Mouse (Mus musculus) cerebellum, adult 8-10 months (tissue): ENCODE results near the gene Mmrn1.

Source experiments
- DNase-seq: peaks from one replicate; pipeline ENCODE4 v3.0.0; 2022

Mmrn1 gene

GRCm38 (mm10) chr6:60994114-60994513 lies 69.3 kb downstream of the Mmrn1 start:
- no peak for DNase-seq

- DNase-seq, result no peak
Measured at GRCm38 (mm10) chr6:60994521-60994920, 69.7 kb downstream of the Mmrn1 start.

GRCm38 (mm10) chr6:60995596-60995995 lies 70.8 kb downstream of the Mmrn1 start:
- DNase-seq, result no peak

DNA sequence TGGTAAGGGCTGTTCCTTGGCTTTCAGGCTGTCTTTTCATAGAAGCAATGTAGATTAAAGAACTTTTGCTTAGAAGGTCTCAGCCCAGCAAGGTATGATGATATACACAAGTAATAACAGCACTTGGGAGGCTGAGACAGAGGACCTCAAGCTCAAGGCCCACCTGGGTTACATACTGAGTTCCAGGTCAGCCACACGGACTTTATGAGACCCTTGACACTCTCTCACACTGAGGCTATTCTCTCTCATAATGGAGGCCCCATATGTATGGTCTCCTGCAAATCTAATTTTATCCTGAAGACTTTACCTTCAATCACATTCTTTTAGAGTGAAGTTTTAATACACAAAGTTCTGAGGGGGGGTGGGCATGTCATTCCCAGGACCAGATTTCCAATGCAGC lies 71.6 kb downstream of the Mmrn1 start:
- DNase-seq, result no peak

DNA sequence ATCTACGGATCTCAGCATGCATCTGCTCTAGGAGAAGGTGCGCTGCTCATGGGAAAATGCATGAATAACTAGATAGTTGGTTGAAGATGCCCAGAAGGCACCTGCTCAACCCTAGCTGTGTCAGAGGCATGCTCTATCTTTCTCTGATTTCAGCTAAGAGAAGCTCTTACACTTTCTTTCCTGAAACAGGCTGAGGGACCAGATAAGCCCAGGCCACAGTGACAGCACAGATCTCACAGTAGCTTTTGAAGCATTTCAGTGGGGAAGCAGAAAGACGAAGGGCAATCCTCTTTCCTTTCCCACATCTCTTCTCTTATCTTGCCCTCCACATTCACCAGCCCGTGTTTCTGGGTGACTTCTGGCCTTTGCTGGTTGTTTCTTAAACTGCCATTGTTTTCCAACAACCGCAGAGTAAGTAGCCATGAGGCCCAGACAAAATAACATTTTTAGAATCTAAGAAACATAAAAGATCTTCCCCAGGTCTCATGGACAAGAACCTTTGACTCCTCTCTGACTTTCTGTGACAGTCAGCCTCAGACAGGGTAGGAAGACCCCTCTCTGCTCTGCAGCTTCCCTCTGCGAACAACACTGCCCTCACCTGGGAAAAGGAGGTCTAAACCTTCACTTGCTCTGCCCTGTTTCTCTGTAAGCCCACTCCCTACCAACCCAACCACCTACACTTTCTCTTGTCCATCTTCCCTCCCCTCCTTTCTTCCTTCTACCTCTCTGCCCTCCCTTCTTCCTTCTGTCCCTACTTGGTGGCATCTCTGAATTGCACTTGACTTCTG lies 76.4 kb downstream of the Mmrn1 start:
- DNase-seq, result no peak

DNA sequence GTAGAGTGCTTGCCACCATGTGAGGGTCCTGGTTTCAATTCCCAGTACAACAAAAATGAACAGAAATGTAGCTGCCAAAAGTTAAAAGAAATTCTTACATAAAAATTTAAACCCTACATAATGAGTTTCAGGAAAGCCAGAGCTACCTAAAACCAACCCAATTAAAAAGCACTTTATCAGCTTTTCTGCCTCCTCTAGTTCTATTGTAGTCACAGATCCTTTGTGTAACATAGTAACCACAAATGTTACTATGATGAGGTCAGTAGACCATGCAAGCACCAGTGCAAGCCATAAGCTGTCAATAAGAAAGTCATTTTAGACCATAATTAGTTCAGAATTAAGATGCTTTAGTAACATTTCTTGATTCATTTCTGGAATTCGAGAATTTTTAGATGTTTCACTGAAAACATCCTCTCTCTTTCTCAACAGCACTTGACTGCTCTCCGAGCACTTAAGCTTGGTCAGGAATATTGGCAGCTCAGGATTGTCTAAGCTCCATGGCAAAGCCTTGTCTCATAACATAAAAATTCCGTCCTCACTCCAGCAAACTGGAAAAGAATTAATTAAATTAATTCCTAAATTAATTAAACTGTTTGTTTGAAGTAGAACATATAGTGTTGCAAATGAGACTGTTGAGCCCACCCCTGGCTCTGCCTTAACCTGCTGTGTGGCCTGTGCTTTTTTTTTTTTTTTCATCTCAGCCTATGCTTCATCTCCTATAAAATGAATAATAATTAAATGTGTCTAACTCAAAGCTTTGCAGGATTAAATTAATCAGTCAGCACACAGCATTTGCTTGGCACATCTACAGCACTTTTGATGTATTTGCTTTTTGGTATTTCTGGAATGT lies 79.4 kb downstream of the Mmrn1 start:
- no peak for DNase-seq

DNA sequence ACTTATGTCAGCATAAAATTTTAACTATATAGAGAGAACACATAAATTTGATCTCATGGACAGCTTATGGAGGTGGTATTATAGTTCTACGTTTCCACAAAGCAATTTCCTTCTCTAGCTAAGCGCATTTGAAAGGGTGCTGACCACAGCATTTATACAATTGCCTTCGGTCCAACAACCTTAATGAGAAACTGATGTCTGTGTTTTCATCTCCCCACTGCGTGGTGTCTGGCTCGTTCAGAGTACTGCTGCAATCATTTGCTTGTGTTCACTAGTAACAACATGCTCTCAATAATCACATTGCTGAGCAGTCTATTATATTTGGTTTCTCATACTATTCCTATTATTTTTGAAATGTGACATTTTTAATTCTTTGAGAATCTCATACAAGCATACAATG lies 89.0 kb downstream of the Mmrn1 start:
- no peak for DNase-seq

DNA sequence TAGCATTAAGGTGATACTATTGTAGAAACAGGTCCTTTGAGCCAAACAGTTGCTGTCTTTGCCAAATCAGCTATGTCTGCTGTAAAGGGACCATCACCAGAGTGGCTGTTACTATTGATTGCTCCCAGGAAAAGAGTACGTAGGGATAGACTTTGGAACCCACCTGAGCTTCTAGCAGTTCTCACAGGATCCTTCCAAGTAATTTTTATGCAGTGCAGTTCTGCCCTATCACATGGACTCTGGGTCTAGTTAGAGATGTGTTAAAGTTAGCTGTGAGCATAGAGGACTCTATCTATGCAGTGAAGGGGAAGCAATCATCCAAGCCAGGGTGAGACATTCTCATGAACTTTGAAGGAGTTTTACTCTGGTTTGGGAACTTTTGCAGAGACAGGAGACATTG lies 94.9 kb downstream of the Mmrn1 start:
- DNase-seq, result no peak

GRCm38 (mm10) chr6:61020995-61021394 lies 96.2 kb downstream of the Mmrn1 start:
- DNase-seq, result no peak

DNA sequence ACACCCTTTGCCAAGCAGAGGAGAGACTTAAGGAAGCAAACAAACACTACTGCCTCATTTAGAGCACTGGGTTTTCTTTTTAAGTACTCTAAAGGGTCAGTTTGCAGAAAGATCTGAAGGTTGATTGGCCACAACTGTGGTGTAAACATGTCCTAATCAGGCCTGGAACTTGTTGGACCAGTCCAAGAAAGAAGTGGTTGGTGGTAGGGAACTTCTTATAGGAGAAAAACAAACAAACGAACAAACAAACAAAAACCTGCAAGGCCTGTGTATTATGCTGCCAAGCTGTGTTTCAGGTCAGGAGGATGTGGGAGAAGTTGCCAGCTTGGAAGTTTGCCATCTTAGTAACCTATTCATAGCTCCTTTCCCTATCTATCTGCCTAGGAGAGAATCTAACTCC lies 108.5 kb downstream of the Mmrn1 start:
- DNase-seq, result no peak
